Mouse (Mus musculus) CH12.LX (cell line): ENCODE measurements around the gene Cyp2f2. TPM values are rescaled to one million over a fixed set of nuclear protein-coding genes. Genes with fewer than 3 reads are reported as not detected.

ENCODE experiments used
- DNase-seq: peaks from one replicate; pipeline ENCODE4 v3.0.0-alpha.2; 2013; ENCODE audit errors: extremely low read depth
- H3K27ac ChIP-seq: 2 replicates; pipeline ENCODE4 v1.5.1; 2012; ENCODE audit warnings: low read depth, mild to moderate bottlenecking, control low read depth, moderate library complexity; ENCODE audit not compliant: insufficient read depth
- H3K27me3 ChIP-seq: replicated peaks from 2 replicates; pipeline ENCODE3; 2012; ENCODE audit warnings: inconsistent platforms
- H3K36me3 ChIP-seq, 2 experiments: replicated peaks in 1 of 2; 2 replicates each; pipeline versions ENCODE3 to v1.6.1; 2012; ENCODE audit warnings: inconsistent platforms in 1 of 2, low read length in 1 of 2, mild to moderate bottlenecking in 1 of 2, mixed read lengths in 1 of 2, moderate library complexity in 1 of 2; ENCODE audit not compliant: control insufficient read depth in 1 of 2, insufficient read depth in 1 of 2
- H3K4me1 ChIP-seq, 2 experiments: 2 replicates each; pipeline ENCODE4 v1.6.1; 2012; ENCODE audit warnings: inconsistent platforms in 1 of 2, moderate library complexity in 1 of 2; ENCODE audit not compliant: insufficient read depth in 2 of 2, control insufficient read depth in 1 of 2
- H3K4me2 ChIP-seq: 2 replicates; pipeline ENCODE4 v1.6.1; 2012; ENCODE audit warnings: low read depth, mild to moderate bottlenecking, control low read depth; ENCODE audit not compliant: poor library complexity, insufficient read depth, severe bottlenecking
- H3K4me3 ChIP-seq, 3 experiments: fragments of 150-350 bp in 1 of 3; sonication (generic) in 1 of 3; replicated peaks in 1 of 3; 2 replicates each; pipeline versions ENCODE3 to v1.5.1; 2011 to 2012; ENCODE audit warnings: low read depth in 2 of 3, low read length in 2 of 3, mild to moderate bottlenecking in 2 of 3, moderate library complexity in 2 of 3, control low read depth in 1 of 3, improper control_type of control experiment in 1 of 3, inconsistent platforms in 1 of 3, mixed read lengths in 1 of 3; ENCODE audit not compliant: poor library complexity in 1 of 3
- H3K79me2 ChIP-seq: replicated peaks from 2 replicates; pipeline ENCODE4 v1.6.1; 2012; ENCODE audit warnings: mild to moderate bottlenecking, moderate library complexity; ENCODE audit not compliant: control insufficient read depth, poor library complexity, insufficient read depth, severe bottlenecking; ENCODE audit errors: extremely low read depth
- H3K9ac ChIP-seq: 2 replicates; pipeline ENCODE4 v1.6.1; 2012; ENCODE audit warnings: low read depth, mild to moderate bottlenecking, control low read depth, moderate library complexity; ENCODE audit not compliant: insufficient read depth
- H3K9me3 ChIP-seq: replicated peaks from 2 replicates; pipeline ENCODE3; 2012; ENCODE audit warnings: low read length, inconsistent platforms, mixed read lengths
- BHLHE40 ChIP-seq: IDR thresholded peaks from 2 replicates; pipeline ENCODE4 v1.6.1; 2011; ENCODE audit warnings: mild to moderate bottlenecking, low read depth, low read length, improper control_type of control experiment
- CHD1 ChIP-seq: IDR thresholded peaks from 2 replicates; pipeline ENCODE4 v1.6.1; 2012; ENCODE audit warnings: low read depth, low read length, improper control_type of control experiment, inconsistent platforms
- CHD2 ChIP-seq: IDR thresholded peaks from 2 replicates; pipeline ENCODE4 v1.6.1; 2011; ENCODE audit warnings: low read length, improper control_type of control experiment
- CTCF ChIP-seq, 2 experiments: IDR thresholded peaks in 1 of 2; conservative IDR thresholded peaks in 1 of 2; 2 replicates each; pipeline ENCODE4 v1.5.1; 2011 to 2012; ENCODE audit warnings: low read depth in 2 of 2, low read length in 2 of 2, improper control_type of control experiment in 1 of 2, inconsistent platforms in 1 of 2, mild to moderate bottlenecking in 1 of 2, moderate library complexity in 1 of 2
- E2F4 ChIP-seq: IDR thresholded peaks from 2 replicates; pipeline ENCODE4 v1.6.1; 2011; ENCODE audit warnings: low read depth, low read length, improper control_type of control experiment; ENCODE audit not compliant: insufficient replicate concordance
- ELF1 ChIP-seq: IDR thresholded peaks from 2 replicates; pipeline ENCODE4 v1.6.1; 2014; ENCODE audit warnings: low read depth, mild to moderate bottlenecking, inconsistent platforms, low read length, improper control_type of control experiment
- EP300 ChIP-seq: IDR thresholded peaks from 2 replicates; pipeline ENCODE4 v1.6.1; 2011; ENCODE audit warnings: low read length, improper control_type of control experiment
- ETS1 ChIP-seq: conservative IDR thresholded peaks from 2 replicates; pipeline ENCODE4 v1.6.1; 2012; ENCODE audit warnings: low read depth, mild to moderate bottlenecking, inconsistent platforms, low read length, improper control_type of control experiment, moderate library complexity
- GABPA ChIP-seq: IDR thresholded peaks from 2 replicates; pipeline ENCODE4 v1.6.1; 2012; ENCODE audit warnings: low read depth, low read length, improper control_type of control experiment, inconsistent platforms; ENCODE audit not compliant: insufficient replicate concordance
- HCFC1 ChIP-seq: IDR thresholded peaks from 2 replicates; pipeline ENCODE4 v1.6.1; 2012; ENCODE audit warnings: low read depth, mild to moderate bottlenecking, inconsistent platforms, low read length, improper control_type of control experiment
- IRF4 ChIP-seq: IDR thresholded peaks from 2 replicates; pipeline ENCODE4 v1.6.1; 2014; ENCODE audit warnings: low read depth, mild to moderate bottlenecking, inconsistent platforms, low read length, improper control_type of control experiment
- JUN ChIP-seq: IDR thresholded peaks from 2 replicates; pipeline ENCODE4 v1.6.1; 2011; ENCODE audit warnings: low read depth, mild to moderate bottlenecking, low read length, improper control_type of control experiment, moderate library complexity; ENCODE audit not compliant: insufficient read depth
- JUND ChIP-seq: conservative IDR thresholded peaks from 2 replicates; pipeline ENCODE4 v1.6.1; 2011; ENCODE audit warnings: low read depth, low read length, improper control_type of control experiment
- KAT2A ChIP-seq: IDR thresholded peaks from 2 replicates; pipeline ENCODE4 v1.6.1; 2012; ENCODE audit warnings: low read length, improper control_type of control experiment, inconsistent platforms; ENCODE audit not compliant: insufficient replicate concordance
- MAFK ChIP-seq: IDR thresholded peaks from 2 replicates; pipeline ENCODE4 v1.6.1; 2011; ENCODE audit warnings: low read length, improper control_type of control experiment; ENCODE audit not compliant: insufficient replicate concordance
- MAX ChIP-seq: IDR thresholded peaks from 2 replicates; pipeline ENCODE4 v1.6.1; 2011; ENCODE audit warnings: low read length, improper control_type of control experiment
- MAZ ChIP-seq: IDR thresholded peaks from 2 replicates; pipeline ENCODE4 v1.6.1; 2012; ENCODE audit warnings: low read depth, mild to moderate bottlenecking, inconsistent platforms, low read length, improper control_type of control experiment, moderate library complexity
- MEF2A ChIP-seq: IDR thresholded peaks from 2 replicates; pipeline ENCODE4 v1.6.1; 2014; ENCODE audit warnings: low read depth, mild to moderate bottlenecking, inconsistent platforms, low read length, improper control_type of control experiment, borderline replicate concordance
- MXI1 ChIP-seq: IDR thresholded peaks from 2 replicates; pipeline ENCODE4 v1.6.1; 2011; ENCODE audit warnings: mild to moderate bottlenecking, low read depth, low read length, improper control_type of control experiment
- MYC ChIP-seq: IDR thresholded peaks from 2 replicates; pipeline ENCODE4 v1.6.1; 2011; ENCODE audit warnings: low read depth, mild to moderate bottlenecking, improper control_type of control experiment, low read length
- NELFE ChIP-seq: IDR thresholded peaks from 2 replicates; pipeline ENCODE4 v1.6.1; 2011; ENCODE audit warnings: low read depth, low read length, improper control_type of control experiment
- NRF1 ChIP-seq: IDR thresholded peaks from 2 replicates; pipeline ENCODE4 v1.6.1; 2014; ENCODE audit warnings: low read depth, mild to moderate bottlenecking, inconsistent platforms, low read length, improper control_type of control experiment, moderate library complexity
- PAX5 ChIP-seq: IDR thresholded peaks from 2 replicates; pipeline ENCODE4 v1.6.1; 2012; ENCODE audit warnings: low read length, inconsistent platforms, mixed read lengths
- POLR2A ChIP-seq: IDR thresholded peaks from 2 replicates; pipeline ENCODE4 v1.6.1; 2011; ENCODE audit warnings: low read depth, mild to moderate bottlenecking, improper control_type of control experiment, low read length
- POLR2AphosphoS2 ChIP-seq: IDR thresholded peaks from 2 replicates; pipeline ENCODE4 v1.6.1; 2011; ENCODE audit warnings: low read depth, low read length, improper control_type of control experiment
- RCOR1 ChIP-seq: conservative IDR thresholded peaks from 2 replicates; pipeline ENCODE4 v1.6.1; 2012; ENCODE audit warnings: low read depth, mild to moderate bottlenecking, inconsistent platforms, low read length, improper control_type of control experiment
- SIN3A ChIP-seq: IDR thresholded peaks from 2 replicates; pipeline ENCODE4 v1.6.1; 2012; ENCODE audit warnings: low read length, improper control_type of control experiment, inconsistent platforms
- SMC3 ChIP-seq: IDR thresholded peaks from 2 replicates; pipeline ENCODE4 v1.6.1; 2011; ENCODE audit warnings: low read depth, low read length, improper control_type of control experiment
- TBP ChIP-seq: conservative IDR thresholded peaks from 2 replicates; pipeline ENCODE4 v1.6.1; 2011; ENCODE audit warnings: low read depth, low read length, improper control_type of control experiment
- TCF12 ChIP-seq: IDR thresholded peaks from 2 replicates; pipeline ENCODE4 v1.6.1; 2014; ENCODE audit warnings: low read depth, mild to moderate bottlenecking, inconsistent platforms, low read length, improper control_type of control experiment
- UBTF ChIP-seq: IDR thresholded peaks from 2 replicates; pipeline ENCODE4 v1.6.1; 2012; ENCODE audit warnings: low read depth, mild to moderate bottlenecking, inconsistent platforms, low read length, improper control_type of control experiment, moderate library complexity
- USF1 ChIP-seq: IDR thresholded peaks from 2 replicates; pipeline ENCODE4 v1.6.1; 2014; ENCODE audit warnings: low read depth, mild to moderate bottlenecking, inconsistent platforms, low read length, improper control_type of control experiment
- USF2 ChIP-seq: conservative IDR thresholded peaks from 2 replicates; pipeline ENCODE4 v1.6.1; 2011; ENCODE audit warnings: low read depth, low read length, improper control_type of control experiment
- ZC3H11A ChIP-seq: IDR thresholded peaks from 2 replicates; pipeline ENCODE4 v1.6.1; 2012; ENCODE audit warnings: low read depth, mild to moderate bottlenecking, inconsistent platforms, low read length, improper control_type of control experiment
- ZKSCAN1 ChIP-seq: IDR thresholded peaks from 2 replicates; pipeline ENCODE4 v1.6.1; 2012; ENCODE audit warnings: low read depth, inconsistent platforms, low read length, improper control_type of control experiment, borderline replicate concordance
- ZMIZ1 ChIP-seq: IDR thresholded peaks from 2 replicates; pipeline ENCODE4 v1.6.1; 2012; ENCODE audit warnings: low read depth, mild to moderate bottlenecking, inconsistent platforms, low read length, improper control_type of control experiment
- ZNF384 ChIP-seq: IDR thresholded peaks from 2 replicates; pipeline ENCODE4 v1.6.1; 2012; ENCODE audit warnings: low read depth, low read length, improper control_type of control experiment, inconsistent platforms
- dilution Hi-C: fragments of 300-500 bp; cut with MboI; formaldehyde crosslinking; loops from 2 replicates; pipeline ENCODE4 v1.14.3; 2020; ENCODE audit warnings: low sequenced_read_pairs; ENCODE audit not compliant: extremely low pct_unique_long_range_greater_than_20kb, extremely low pct_ligation_motif_present
- in situ Hi-C: fragments of 300-500 bp; cut with MboI; formaldehyde crosslinking; loops from 3 replicates; pipeline ENCODE4 v1.14.3; 2019; ENCODE audit warnings: low sequenced_read_pairs, low pct_ligation_motif_present, low pct_unique_long_range_greater_than_20kb, mixed read lengths
- polyA plus RNA-seq: library from polyadenylated mRNA; unstranded; fragments of >175 nt; gene quantifications from 2 replicates; pipeline ENCODE4 v1.2.1, GENCODE M21; 2012; ENCODE audit warnings: low read depth; ENCODE audit not compliant: insufficient read length
- total RNA-seq, 2 experiments: library from RNA; depleted of rRNA; stranded (reverse); fragments of 300-350 nt in 1 of 2; fragments of >200 nt in 1 of 2; gene quantifications; 2 replicates each; pipeline ENCODE4 v1.2.3; 2012 to 2014

Gene Cyp2f2
- total and polyA plus RNA-seq, 3 experiments = not detected

DNA sequence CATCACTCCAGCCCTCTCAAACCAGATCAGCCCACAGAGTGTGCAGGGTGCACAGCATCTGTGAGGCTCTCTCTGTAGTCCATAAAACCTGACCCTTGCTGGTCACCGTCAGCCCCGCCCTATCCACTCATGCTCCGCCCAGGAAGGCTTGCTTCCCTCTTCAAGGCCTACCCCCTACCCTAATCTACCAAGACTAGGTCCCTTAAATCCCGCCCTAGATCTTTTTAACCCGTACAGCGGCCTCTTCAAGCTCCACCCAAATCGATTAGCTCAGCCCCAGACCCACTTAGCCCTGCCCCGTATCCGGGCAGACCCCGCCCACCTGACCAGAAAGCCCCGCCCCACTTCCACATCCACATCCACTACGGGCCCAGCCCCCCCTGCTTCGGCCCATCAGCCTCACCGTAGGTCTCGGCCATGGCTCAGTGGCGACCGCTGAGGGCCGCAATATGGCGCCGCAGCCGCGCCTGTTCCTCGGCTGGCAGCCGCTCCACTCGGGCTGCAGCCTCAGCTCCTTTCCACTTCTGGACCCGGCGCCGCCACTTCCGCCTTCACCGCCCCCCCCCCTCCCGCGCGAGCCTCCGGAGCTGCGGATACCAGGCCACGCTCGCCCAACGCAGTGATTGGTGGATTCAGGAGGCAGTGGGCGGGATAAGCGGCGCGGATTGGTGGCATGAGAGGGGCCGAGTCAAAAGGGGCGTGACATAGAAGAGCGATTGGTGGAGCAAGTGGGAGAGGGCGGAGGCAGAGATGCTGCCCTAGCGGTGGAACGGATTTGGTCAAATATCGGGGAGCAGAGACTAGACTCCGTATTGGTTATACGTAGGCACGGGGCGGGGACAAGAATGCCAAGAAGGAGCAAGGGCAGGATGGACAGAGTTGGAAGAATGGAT lies 58.9 kb downstream of the Cyp2f2 start, which contains the start of gene Rab4b:
Rab4b (minus strand) TSS at position 573 of the 893 bp plus-strand sequence.
- DNase-seq = peak; percentile 99
- no peaks in the 10 kb centered on the region for H3K9me3 ChIP-seq
- peaks cover 7% of the 10 kb centered on the region for H3K79me2 ChIP-seq
- H3K27ac ChIP-seq = peak within 1 kb of the TSS; percentile 90
- H3K4me2 ChIP-seq = peak within 1 kb of the TSS; percentile 97
- peaks cover 23 to 47% of the 10 kb centered on the region in 2 experiments for H3K36me3 ChIP-seq
- dilution Hi-C loops (no loop called here), in situ Hi-C loops (no loop called here)
- peaks cover 3 to 51% of the 10 kb centered on the region in 2 experiments; a peak in 3 of 4 replicates for H3K4me1 ChIP-seq
- H3K9ac ChIP-seq = peak within 1 kb of the TSS; percentile 94
- H3K27me3 ChIP-seq = no peaks in the 10 kb centered on the region
- peak within 1 kb of the TSS; percentile 67 to 71 (median 68) for H3K4me3 ChIP-seq
- TF ChIP-seq ZKSCAN1 (no peak), SMC3 (no peak), ZNF384 (no peak), KAT2A (no peak), MEF2A (no peak; the same call in 1 of the 2 replicates), ZMIZ1 (peak; percentile 59; the same call in 1 of the 2 replicates), IRF4 (peak; percentile 28; the same call in 1 of the 2 replicates), PAX5 (no peak), EP300 (no peak), RCOR1 (no peak), HCFC1 (no peak; the same call in 1 of the 2 replicates), GABPA (no peak), ZC3H11A (no peak), TCF12 (peak; percentile 14; the same call in 1 of the 2 replicates), E2F4 (0 out of 2 replicates have a peak, but pooled peaks have one; percentile 50), CHD2 (peak; percentile 94), POLR2AphosphoS2 (no peak; the same call in none of the 2 replicates), MAZ (peak; percentile 76), ELF1 (peak; percentile 96), MAFK (no peak), JUND (no peak), CTCF (conservative IDR thresholded peaks at IDR 0.05 in 1 of 2, IDR thresholded peaks at IDR 0.05 in 1 of 2; ENCODE audit: low read depth in 2 of 2, low read length in 2 of 2) (0 out of 4 replicates have a peak, but pooled peaks of 1 of the 2 experiments have one; percentile 14), JUN (no peak), USF1 (no peak), SIN3A (no peak), POLR2A (peak; percentile 58), NELFE (no peak; the same call in 1 of the 2 replicates), MAX (0 out of 2 replicates have a peak, but pooled peaks have one; percentile 5), MXI1 (peak; percentile 38; the same call in 1 of the 2 replicates), CHD1 (no peak), USF2 (no peak), UBTF (no peak), BHLHE40 (peak; percentile 12; the same call in 1 of the 2 replicates), ETS1 (no peak), TBP (peak; percentile 60; the same call in 1 of the 2 replicates), NRF1 (no peak; the same call in 1 of the 2 replicates), MYC (no peak)
